Mouse (Mus musculus) cortical plate, adult 2 months (tissue): Measurements from ENCODE around the gene Tmem131. TPM values are rescaled to one million over a fixed set of nuclear protein-coding genes. Genes with fewer than 3 reads are reported as not detected.

ENCODE experiments used
- H3K27ac ChIP-seq: fragments of 200-500 bp; 2 replicates; pipeline ENCODE4 v1.5.1; 2012; ENCODE audit warnings: low read length, control low read depth, inconsistent platforms; ENCODE audit not compliant: insufficient read depth
- H3K4me1 ChIP-seq: fragments of 200-500 bp; 2 replicates; pipeline ENCODE4 v1.6.1; 2011; ENCODE audit warnings: low read length; ENCODE audit not compliant: control insufficient read depth, insufficient read depth
- H3K4me3 ChIP-seq: fragments of 200-500 bp; 2 replicates; pipeline ENCODE4 v1.5.1; 2011; ENCODE audit warnings: mild to moderate bottlenecking, low read length, control low read depth; ENCODE audit not compliant: insufficient read depth
- CTCF ChIP-seq: fragments of 200-500 bp; IDR thresholded peaks from 2 replicates; pipeline ENCODE4 v1.5.1; 2011; ENCODE audit warnings: mild to moderate bottlenecking, control low read depth, low read length; ENCODE audit not compliant: insufficient read depth; ENCODE audit errors: extremely low read depth
- POLR2A ChIP-seq: fragments of 200-500 bp; IDR thresholded peaks from 2 replicates; pipeline ENCODE4 v1.6.1; 2011; ENCODE audit warnings: mild to moderate bottlenecking, low read length, control low read depth; ENCODE audit not compliant: insufficient read depth; ENCODE audit errors: extremely low read depth
- polyA plus RNA-seq: library from polyadenylated mRNA; depleted of rRNA; stranded (reverse); fragments of >200 nt; gene quantifications from 2 replicates; pipeline ENCODE4 v1.2.3, GENCODE M21; 2012

Gene Tmem131
- polyA plus RNA-seq, 1 experiment: 35.3 TPM

DNA sequence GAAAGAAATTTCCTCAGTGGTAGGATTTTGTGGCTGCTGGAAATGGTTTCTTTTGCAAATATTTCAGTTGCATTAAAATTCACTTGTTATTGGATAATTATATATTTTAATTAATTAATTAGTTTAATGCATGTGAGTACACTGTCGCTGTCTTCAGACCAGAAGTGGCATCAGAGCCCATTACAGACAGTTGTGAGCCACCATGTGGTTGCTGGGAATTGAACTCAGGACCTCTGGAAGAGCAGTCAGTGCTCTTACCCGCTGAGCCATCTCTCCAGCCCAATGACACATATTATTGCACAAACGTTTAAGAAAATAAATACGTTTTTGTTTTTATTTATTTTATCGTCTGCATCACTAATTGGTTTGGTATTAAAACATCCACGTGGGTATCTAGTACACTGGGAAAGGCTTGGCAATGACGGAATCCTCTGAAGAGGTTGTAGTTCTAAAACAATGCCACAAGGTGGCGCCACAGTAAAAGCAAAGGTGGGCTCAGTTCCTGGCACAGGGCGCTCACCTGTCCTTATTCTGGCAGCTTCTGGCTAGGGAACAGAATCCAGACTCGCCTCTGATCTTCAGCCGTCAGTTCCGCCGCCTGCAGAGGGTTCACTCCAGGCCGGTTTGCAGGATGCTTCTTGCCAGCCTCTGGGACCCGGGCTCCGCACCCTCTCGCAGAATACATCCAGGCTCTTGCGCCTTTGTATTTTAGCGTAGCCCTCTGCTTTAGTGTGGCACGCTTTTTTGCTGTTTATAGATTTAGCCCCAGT, 158.9 kb downstream of the Tmem131 start:
- no peak overlapping the region for H3K27ac ChIP-seq
- TF ChIP-seq CTCF (peak; percentile 87), POLR2A (0 out of 2 replicates have a peak, but pooled peaks have one; percentile 4)

DNA sequence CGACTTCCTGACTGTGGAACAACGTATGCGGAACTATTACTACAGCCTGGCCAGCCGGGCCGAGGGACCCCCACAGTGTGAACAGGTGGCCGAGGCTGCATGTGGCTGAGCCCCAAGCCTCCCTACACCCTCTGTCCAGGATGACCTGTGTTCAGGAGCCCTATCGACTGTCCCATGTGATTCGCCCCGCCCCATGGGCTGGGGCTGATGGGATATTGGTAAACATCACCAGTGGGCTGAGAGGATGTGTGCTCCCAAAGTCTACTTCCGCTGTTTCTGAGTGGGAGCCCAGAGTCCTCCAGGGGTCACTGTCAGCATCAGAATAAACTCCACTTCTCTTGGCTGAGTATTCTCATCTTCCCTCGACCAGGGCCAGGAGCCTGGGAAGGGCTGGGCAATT, 161.0 kb downstream of the Tmem131 start:
- H3K27ac ChIP-seq: no peak overlapping the region
- TF ChIP-seq POLR2A (no peak), CTCF (no peak)
- no peaks in the 10 kb centered on the region for H3K4me1 ChIP-seq
- H3K4me3 ChIP-seq: no peak overlapping the region

More for the DNA sequence above, 158.9 kb downstream of the Tmem131 start:
- Histone ChIP-seq H3K4me1 (no peaks in the 10 kb centered on the region), H3K4me3 (peak overlapping the region; percentile 16)

DNA sequence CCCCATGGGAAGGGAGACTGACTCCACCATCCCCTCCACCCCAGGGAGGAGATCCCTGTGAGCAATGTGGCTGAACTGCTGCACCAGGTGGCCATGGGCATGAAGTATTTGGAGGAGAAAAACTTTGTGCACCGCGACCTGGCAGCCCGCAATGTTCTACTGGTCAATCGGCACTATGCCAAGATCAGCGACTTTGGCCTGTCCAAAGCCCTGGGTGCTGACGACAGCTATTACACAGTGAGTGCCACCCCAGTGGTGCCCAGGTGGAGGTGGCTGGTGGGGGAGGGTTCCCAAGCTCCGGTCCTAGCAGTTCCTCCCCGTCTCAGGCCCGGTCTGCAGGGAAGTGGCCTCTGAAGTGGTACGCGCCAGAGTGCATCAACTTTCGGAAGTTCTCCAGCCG, 162.7 kb downstream of the Tmem131 start:
- TF ChIP-seq POLR2A: no peak
- TF ChIP-seq CTCF: no peak

DNA sequence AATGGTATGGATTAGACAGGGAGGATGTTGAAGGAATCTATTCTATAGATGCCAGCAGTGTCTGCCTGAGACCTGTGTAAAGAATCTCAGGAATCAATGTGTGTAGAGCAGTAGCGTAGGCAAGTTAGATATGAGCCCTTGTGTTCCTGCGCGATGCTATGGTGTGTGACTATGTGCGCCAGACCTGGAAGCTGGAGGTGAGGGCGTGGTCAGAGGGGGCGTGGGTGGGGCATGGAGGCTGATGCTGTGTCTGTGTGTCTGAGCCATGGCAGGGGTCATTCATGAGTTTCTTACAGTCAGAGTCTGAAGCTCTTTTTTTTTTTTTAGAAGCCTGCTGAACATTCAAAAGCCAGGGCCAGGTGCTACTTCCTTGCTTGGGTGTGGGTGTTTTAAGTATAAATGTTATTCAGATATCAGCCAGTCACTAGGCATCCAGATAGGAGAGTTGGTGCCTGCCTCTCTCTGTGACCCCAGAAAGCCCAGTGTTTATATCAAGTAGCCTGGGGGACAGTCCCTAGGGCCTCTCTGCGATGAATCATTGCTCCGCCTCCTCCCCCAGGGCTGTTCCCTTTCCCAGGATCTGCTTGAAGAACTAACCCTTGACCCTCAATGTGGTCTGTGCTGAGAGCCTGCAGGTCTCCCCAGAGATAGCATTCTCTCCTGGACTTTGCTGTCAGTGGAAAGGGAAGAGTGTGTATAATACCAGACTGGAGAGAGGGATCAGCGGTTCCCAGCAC, 171.1 kb downstream of the Tmem131 start:
- Histone ChIP-seq H3K27ac (no peak overlapping the region), H3K4me1 (no peaks in the 10 kb centered on the region), H3K4me3 (no peak overlapping the region)
- TF ChIP-seq CTCF (no peak), POLR2A (no peak)

More for the DNA sequence above, 162.7 kb downstream of the Tmem131 start:
- H3K27ac ChIP-seq: no peak overlapping the region
- no peaks in the 10 kb centered on the region for H3K4me1 ChIP-seq
- no peak overlapping the region for H3K4me3 ChIP-seq

DNA sequence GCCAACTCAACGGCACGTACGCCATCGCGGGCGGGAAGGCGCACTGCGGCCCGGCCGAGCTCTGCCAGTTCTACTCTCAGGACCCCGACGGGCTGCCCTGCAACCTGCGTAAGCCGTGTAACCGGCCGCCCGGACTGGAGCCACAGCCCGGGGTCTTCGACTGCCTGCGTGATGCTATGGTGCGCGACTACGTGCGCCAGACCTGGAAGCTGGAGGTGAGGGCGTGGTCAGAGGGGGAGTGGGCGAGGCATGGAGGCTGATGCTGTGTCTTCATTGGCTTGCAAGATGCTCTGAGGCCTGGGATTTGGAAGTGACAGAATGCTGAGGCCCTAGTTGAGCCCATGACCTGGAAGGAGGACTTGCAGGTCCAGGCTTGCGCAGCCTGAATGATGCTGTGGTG, 172.5 kb downstream of the Tmem131 start:
- Histone ChIP-seq H3K4me3 (no peak overlapping the region), H3K27ac (no peak overlapping the region), H3K4me1 (no peaks in the 10 kb centered on the region)
- no peak for TF ChIP-seq CTCF
- no peak for TF ChIP-seq POLR2A

DNA sequence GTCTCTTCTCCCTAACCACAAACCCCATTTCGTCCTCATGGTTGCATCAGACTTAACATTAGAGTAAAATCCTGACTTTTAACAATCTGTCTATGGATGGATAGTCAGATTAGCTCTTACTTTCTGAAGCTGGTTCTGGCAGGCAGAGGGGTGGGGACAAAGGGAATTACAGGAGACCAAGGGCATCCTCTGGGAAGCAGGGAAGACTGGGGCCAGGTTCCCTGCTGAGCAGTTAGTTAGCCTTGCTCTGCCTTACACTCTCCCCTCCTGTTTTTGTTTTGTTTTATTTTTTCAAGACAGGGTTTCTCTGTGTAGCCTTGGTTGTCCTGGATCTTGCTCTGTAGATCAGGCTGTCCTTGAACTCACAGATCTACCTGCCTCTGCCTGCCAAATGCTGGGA, 173.5 kb downstream of the Tmem131 start:
- Histone ChIP-seq H3K4me3 (no peak overlapping the region), H3K4me1 (no peaks in the 10 kb centered on the region), H3K27ac (no peak overlapping the region)
- TF ChIP-seq POLR2A (no peak), CTCF (no peak)

DNA sequence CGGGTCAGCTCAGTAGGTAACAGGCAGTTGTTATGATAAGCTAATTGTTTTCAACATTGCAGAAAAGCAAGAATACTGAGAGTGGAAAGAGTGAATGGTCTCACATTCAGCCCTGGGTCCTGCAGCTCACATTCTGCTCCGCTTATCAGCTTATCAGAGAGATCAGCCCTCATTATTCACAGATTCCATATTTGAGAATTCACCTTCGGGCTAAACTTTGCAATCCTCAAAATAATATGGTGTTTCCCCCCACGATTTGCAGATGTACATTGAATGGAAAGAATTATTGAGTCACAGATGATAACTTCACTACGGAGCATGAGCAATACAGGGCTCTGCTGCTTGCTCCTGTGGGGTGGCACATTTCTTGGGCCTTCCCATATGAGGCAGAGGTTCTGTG, 174.7 kb downstream of the Tmem131 start:
- TF ChIP-seq CTCF: no peak
- TF ChIP-seq POLR2A: no peak
- no peak overlapping the region for H3K4me3 ChIP-seq
- H3K27ac ChIP-seq: no peak overlapping the region
- H3K4me1 ChIP-seq: no peaks in the 10 kb centered on the region

DNA sequence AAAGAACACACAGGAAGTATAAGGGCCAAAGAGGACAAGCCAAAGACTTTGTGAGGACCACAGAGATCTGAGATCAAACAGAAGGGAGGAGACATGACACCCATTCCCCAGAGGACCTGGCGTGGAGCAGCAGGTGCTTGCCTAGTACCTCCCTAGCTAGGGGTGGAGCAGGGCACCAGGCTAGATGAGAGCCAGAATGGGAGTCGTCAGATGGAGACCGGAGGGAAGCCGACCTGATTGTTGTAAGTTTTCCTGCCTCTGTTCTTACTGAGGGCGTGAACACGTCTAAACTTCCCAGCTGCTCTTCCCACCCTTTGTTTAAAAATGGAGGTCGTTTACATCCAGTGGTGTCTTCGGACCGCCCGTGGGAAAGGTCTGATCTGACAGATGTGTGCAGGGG, 176.1 kb downstream of the Tmem131 start:
- Histone ChIP-seq H3K27ac (no peak overlapping the region), H3K4me1 (no peaks in the 10 kb centered on the region), H3K4me3 (no peak overlapping the region)
- TF ChIP-seq CTCF (no peak), POLR2A (no peak)

DNA sequence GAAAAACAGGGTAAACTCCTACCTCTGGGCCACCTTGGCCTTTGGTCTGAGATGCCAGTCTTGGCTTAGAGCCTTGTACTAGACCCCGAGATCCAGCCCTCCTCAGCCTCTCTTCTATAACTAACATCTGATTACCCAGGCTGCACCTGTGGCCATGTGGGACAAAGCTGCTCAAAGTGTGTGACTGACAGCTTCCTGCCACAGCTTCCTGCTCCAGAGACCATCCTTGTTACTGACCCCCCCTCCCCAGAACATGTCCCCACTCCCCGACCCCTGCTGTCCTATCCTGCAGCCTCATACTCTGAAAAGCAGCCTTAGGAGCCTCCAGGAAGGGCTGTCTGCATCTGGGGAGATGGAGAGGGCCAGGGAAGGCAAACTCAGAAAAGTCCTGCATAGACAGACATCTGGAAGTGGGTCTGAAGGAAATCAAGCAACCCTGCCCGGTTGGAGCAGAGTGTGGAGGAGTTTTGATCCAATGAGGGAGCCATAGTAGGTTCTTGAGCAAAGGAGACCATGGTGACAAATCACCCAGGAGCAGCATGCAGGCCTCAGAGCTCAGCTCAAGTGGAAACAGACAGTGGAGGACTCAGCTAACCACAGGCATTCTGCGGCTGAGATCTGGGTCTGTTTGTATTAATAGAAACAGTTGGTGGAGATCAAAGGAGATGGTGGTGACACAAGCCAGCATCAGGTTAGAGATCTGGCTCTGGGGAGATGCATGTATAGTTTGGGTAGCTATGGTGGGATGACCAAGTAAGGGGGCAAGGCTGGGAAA, 176.8 kb downstream of the Tmem131 start:
- Histone ChIP-seq H3K27ac (no peak overlapping the region), H3K4me1 (no peaks in the 10 kb centered on the region)

More for the DNA sequence above, 176.8 kb downstream of the Tmem131 start:
- TF ChIP-seq POLR2A (no peak), CTCF (no peak)
- H3K4me3 ChIP-seq: no peak overlapping the region
